Mouse (Mus musculus) CH12.LX (cell line): ENCODE results near the gene Ankle1.

Experiments used
- CTCF ChIP-seq, 2 experiments: IDR thresholded peaks in 1 of 2; conservative IDR thresholded peaks in 1 of 2; 2 replicates each; pipeline ENCODE4 v1.5.1; 2011 to 2012; ENCODE audit warnings: low read depth in 2 of 2, low read length in 2 of 2, improper control_type of control experiment in 1 of 2, inconsistent platforms in 1 of 2, mild to moderate bottlenecking in 1 of 2, moderate library complexity in 1 of 2
- EP300 ChIP-seq: IDR thresholded peaks from 2 replicates; pipeline ENCODE4 v1.6.1; 2011; ENCODE audit warnings: low read length, improper control_type of control experiment
- HCFC1 ChIP-seq: IDR thresholded peaks from 2 replicates; pipeline ENCODE4 v1.6.1; 2012; ENCODE audit warnings: low read depth, mild to moderate bottlenecking, inconsistent platforms, low read length, improper control_type of control experiment
- MXI1 ChIP-seq: IDR thresholded peaks from 2 replicates; pipeline ENCODE4 v1.6.1; 2011; ENCODE audit warnings: mild to moderate bottlenecking, low read depth, low read length, improper control_type of control experiment
- MYC ChIP-seq: IDR thresholded peaks from 2 replicates; pipeline ENCODE4 v1.6.1; 2011; ENCODE audit warnings: low read depth, mild to moderate bottlenecking, improper control_type of control experiment, low read length
- NELFE ChIP-seq: IDR thresholded peaks from 2 replicates; pipeline ENCODE4 v1.6.1; 2011; ENCODE audit warnings: low read depth, low read length, improper control_type of control experiment
- POLR2A ChIP-seq: IDR thresholded peaks from 2 replicates; pipeline ENCODE4 v1.6.1; 2011; ENCODE audit warnings: low read depth, mild to moderate bottlenecking, improper control_type of control experiment, low read length
- POLR2AphosphoS2 ChIP-seq: IDR thresholded peaks from 2 replicates; pipeline ENCODE4 v1.6.1; 2011; ENCODE audit warnings: low read depth, low read length, improper control_type of control experiment
- RCOR1 ChIP-seq: conservative IDR thresholded peaks from 2 replicates; pipeline ENCODE4 v1.6.1; 2012; ENCODE audit warnings: low read depth, mild to moderate bottlenecking, inconsistent platforms, low read length, improper control_type of control experiment

DNA sequence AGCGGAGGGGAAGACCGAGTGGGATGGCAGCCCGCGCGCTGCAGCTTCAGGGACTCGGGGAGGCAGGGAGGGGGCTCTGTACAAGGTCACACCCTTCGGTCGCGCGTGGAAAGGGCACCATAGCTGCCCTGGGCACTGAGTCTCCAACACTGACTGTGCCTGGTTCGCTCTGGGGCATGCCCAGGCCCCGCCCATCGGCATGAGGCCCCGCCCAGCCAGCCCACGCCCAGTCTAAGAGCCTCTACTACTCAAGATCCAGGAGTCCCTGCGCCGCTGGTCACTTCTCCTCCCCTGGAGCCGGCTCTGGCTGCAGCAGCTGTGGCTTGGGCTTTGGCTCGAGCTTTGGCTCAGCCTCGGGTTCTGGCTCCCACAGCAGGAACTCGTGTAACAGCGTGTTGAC lies 51.1 kb downstream of the Ankle1 start:
- no peak for TF ChIP-seq HCFC1
- TF ChIP-seq MYC: no peak
- no peak for TF ChIP-seq POLR2A
- TF ChIP-seq NELFE: no peak
- TF ChIP-seq MXI1: no peak
- no peak for TF ChIP-seq EP300
- TF ChIP-seq CTCF (conservative IDR thresholded peaks at IDR 0.05 in 1 of 2, IDR thresholded peaks at IDR 0.05 in 1 of 2; ENCODE audit: low read depth in 2 of 2, low read length in 2 of 2): no peak
- TF ChIP-seq RCOR1: no peak
- no peak for TF ChIP-seq POLR2AphosphoS2
